Mouse (Mus musculus) cerebellum, adult 2 months (tissue): Measurements from ENCODE around the gene Shld2.

Experiments
- CTCF ChIP-seq: fragments of 200-500 bp; IDR thresholded peaks from 2 replicates; pipeline ENCODE4 v1.5.1; 2011; ENCODE audit warnings: low read depth, mild to moderate bottlenecking, control low read depth, low read length, moderate library complexity, borderline replicate concordance; ENCODE audit not compliant: insufficient read depth
- POLR2A ChIP-seq: fragments of 200-500 bp; IDR thresholded peaks from 2 replicates; pipeline ENCODE4 v1.6.1; 2011; ENCODE audit warnings: low read length, control low read depth, borderline replicate concordance; ENCODE audit not compliant: insufficient read depth

- TF ChIP-seq POLR2A: no peak
- peak; percentile 20; the same call in 1 of the 2 replicates for TF ChIP-seq CTCF
Observed at GRCm38 (mm10) chr14:34273280-34273679, 37.0 kb downstream of the Shld2 start.
